Mouse (Mus musculus) activated CD4-positive, CD25-positive, alpha-beta regulatory T cell, adult 4 months (primary cell): ENCODE data around the gene Mthfs. TPM values are rescaled to one million over a fixed set of nuclear protein-coding genes. Genes with fewer than 3 reads are reported as not detected.

Source experiments
- ATAC-seq: one replicate; pipeline ENCODE4 v1.8.0; 2017
- polyA plus RNA-seq, 2 experiments: library from polyadenylated mRNA; unstranded; fragments of 100-300 nt; shearing (Covaris generic); gene quantifications; one replicate each; pipeline ENCODE4 v1.2.1; 2017

Gene Mthfs
- polyA plus RNA-seq, 2 experiments from 2014 or later: 86.2 to 93.4 TPM

DNA sequence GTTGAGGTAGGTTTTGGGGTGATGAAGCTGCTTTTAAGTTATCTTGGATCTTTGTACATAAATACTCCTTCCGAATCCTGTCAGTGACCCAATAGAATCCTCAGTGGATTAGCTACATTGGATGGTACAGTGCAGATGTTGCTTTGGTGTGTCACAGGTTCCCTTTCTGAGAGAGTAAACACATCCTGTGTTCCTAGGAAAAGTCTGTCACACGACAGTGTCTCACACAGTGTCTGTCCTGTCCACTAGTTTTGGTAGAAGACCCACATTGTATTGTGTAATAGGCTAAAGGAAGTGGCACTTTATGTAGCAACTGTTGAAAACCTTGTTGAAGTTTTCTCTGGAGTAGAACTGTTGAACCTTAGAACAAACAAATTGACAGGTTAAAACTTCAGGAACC is 42.9 kb downstream of the Mthfs start:
- ATAC-seq: no peak

GRCm38 (mm10) chr9:89256556-89257335 is 46.3 kb downstream of the Mthfs start:
- no peak for ATAC-seq

GRCm38 (mm10) chr9:89263968-89264367 is 53.5 kb downstream of the Mthfs start:
- ATAC-seq: no peak

- ATAC-seq: no peak
Measured at GRCm38 (mm10) chr9:89264571-89264970, 54.1 kb downstream of the Mthfs start.

- no peak for ATAC-seq
Measured at GRCm38 (mm10) chr9:89267093-89267492, 56.6 kb downstream of the Mthfs start.

DNA sequence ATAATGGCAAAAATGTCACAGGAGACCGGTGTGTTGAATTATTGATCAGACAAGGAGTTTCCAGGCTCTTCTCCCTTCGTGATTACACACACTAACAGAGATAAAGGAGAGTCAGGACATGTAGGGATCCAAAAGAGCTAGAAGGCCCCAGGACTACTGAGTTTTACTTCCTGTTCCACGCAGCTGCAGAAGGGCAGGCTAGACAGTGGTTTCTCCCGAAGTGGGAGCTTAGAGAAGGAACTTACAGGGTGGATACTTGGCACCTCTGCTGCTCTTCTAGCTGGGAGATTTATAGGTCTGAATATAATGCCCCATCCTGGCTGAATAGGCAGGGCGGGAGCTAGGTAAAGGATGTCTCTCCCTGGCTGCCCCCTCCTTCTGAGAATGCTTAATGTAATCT is 57.1 kb downstream of the Mthfs start:
- ATAC-seq: no peak

DNA sequence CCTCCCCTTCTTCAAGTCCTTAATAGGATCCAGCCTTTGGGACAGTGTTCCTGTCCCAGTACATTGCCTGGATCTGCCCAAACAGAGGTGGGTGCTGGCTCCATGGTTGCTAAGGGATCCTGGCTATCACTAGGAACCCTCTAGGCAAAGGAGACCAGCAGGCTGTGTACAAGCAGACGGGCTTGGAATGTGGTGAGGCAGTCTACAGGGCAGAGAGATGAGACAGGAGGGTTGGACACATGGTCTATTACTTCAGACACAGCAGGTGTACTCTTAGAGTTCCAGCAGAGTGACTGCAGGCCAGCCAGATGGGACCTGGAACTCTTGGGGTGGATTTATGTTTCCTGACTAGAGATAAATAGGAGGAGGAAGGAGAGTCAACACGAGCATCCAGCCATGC is 59.9 kb downstream of the Mthfs start:
- ATAC-seq: no peak

- ATAC-seq: no peak
Measured at GRCm38 (mm10) chr9:89273766-89274165, 63.3 kb downstream of the Mthfs start.

DNA sequence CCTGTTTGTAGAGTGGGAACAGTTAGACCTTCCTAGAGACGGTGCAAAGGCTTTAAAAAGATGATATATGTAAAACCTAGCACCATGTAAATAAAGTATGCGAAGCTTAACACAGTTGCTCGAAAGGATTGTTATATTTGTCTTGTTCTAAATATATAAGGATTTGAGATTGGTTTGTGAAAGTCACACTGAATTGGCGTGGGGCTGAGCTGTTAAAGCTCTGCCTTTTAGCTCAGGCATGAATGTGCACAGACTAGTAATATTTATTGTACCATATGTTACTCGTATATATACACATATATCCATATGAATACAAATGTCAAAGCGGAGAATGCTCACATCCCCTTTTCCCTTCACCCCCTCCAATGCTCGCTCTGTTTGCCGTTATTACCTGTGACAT is 67.7 kb downstream of the Mthfs start:
- no peak for ATAC-seq

- ATAC-seq: no peak
Measured at GRCm38 (mm10) chr9:89282374-89283068, 72.0 kb downstream of the Mthfs start.

DNA sequence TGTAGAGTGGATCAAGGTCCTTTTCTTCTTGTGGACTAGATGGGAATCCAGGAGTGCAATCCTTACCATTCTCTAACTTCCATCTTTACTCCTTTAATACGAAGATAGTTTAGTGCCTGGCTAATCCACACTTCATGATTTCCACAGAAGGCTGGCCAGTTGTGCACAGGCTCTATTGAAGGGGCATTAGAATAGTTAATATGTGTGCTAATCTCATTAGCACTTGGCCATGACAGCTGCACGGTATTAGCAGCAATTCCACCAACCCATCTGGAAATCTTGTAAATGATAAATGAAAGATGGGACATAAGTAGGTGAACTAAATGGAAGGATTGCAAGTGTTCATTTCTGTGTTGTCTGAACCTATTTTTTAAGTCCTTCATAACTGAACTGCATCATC is 77.6 kb downstream of the Mthfs start:
- no peak for ATAC-seq

DNA sequence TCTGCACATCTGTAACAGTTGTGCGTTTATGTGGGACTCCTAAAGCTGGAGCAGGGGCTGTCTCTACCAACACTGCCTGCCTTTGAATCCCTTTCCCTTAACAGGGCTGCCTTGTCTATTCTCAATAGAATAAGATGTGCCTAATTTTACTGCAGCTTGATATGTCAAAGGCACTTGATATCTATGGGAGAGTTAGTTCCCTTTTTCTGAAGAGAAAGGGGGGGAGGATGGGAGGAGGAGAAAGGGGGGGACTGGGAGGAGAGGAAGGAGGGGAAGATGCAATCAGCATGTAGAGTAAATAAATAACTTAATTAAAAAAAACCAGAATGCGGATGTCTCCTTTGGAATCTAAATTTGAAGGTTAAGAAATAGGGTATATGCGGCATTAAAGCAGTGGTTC is 82.9 kb downstream of the Mthfs start:
- no peak for ATAC-seq

GRCm38 (mm10) chr9:89294121-89294520 is 83.6 kb downstream of the Mthfs start:
- ATAC-seq: no peak

GRCm38 (mm10) chr9:89305637-89306036 is 95.2 kb downstream of the Mthfs start:
- ATAC-seq: no peak

GRCm38 (mm10) chr9:89308357-89309194 is 98.1 kb downstream of the Mthfs start:
- no peak for ATAC-seq

DNA sequence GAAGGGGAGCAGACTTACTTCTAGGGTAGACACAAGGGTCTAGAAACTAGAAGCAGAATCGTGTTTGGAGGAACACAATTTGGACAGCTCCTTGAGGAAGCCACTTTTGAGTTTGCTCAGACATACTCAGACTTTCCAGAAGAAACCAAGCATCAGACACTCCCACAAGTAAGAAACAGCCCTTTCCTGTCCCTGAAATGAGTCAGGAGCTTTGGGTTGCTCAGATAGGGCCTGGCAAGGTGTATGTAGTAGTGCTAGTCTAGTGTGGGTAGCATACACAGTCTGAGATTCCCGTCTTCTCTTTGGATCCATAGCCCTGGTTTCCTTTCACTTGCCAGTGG is 98.7 kb downstream of the Mthfs start:
- ATAC-seq: no peak

- no peak for ATAC-seq
Measured at GRCm38 (mm10) chr9:89311649-89312048, 101.2 kb downstream of the Mthfs start.

DNA sequence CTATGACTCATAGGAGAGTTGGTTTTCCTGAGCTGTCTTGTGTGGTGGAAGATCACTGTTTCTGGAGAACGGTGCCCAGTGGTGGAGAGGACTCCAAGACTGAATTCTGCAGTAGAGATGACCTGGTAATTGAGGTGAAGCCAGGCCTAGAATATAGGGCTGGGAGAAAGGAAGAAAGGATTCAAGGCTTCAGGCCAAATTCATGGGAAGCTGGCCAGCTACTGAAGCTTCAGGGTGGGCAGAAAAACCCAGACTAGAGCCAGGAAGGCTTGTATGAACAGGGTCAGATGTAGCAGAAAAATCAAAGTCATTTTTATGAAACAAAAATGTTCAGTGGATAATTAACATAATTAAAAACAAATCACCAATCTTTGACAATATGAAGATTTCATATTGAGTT is 163.3 kb downstream of the Mthfs start:
- ATAC-seq: no peak

GRCm38 (mm10) chr9:89374650-89375049 is 164.2 kb downstream of the Mthfs start:
- ATAC-seq: no peak

GRCm38 (mm10) chr9:89403031-89403430 is 192.6 kb downstream of the Mthfs start:
- no peak for ATAC-seq
